Mouse (Mus musculus): ENCODE measurements around the gene Zfp352.

- no peak for TF ChIP-seq CTCF (IDR thresholded peaks at IDR 0.05; ENCODE audit: insufficient read depth, low read depth, low read length)
- no peak for TF ChIP-seq POLR2A (IDR thresholded peaks at IDR 0.05; ENCODE audit: insufficient read depth, low read depth, low read length)
Observed at GRCm38 (mm10) chr4:90211475-90211874, 7.1 kb upstream of the Zfp352 start.

Measured in olfactory bulb, adult 2 months (tissue).